Mouse (Mus musculus): ENCODE results near the gene Olfr877.

The Olfr877 gene

DNA sequence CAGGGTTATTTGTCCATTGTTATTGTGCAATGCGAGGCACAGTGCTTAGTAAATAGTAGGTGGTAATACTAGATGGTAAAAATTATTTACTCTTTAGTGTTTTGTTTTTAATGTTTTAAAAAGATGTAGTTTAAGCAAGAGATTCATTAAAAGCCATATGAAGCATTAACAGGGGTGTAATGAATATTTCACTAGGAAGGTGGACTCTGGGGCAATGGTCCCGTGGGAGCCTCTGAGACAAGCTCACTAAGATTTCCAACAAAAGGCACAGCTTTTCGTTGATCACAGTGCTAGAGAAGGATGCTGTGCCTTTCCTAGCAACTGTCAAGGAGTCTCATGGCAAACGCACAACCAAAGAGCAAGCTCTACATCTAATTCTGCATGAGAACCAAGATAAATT is at the start of gene Olfr877:
Gene Olfr877 (plus strand): TSS at position 301 of the 400 bp plus-strand sequence.
- no peak for DNase-seq

GRCm38 (mm10) chr9:37807235-37807634 is 46.8 kb upstream of the Olfr877 start:
- no peak for DNase-seq

DNA sequence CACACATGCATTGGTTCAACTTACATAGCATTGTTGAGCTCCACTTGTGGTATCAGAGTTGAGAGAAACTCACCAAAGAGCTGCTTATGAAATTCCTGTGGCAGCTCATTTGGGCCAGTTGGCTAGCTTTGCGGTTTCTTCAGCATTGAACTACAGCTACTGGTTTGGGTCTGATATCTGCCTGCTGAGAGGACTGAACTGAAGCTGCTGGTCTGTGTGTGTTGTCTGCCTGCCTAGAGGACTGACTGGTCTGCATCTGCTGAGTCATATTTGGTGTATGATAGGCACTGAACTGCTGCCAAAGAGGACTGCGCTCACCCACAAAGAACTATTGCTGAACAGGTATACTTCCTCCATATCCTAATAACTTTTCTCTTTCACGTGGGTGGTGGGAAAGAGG is 45.6 kb upstream of the Olfr877 start:
- DNase-seq, result no peak

DNA sequence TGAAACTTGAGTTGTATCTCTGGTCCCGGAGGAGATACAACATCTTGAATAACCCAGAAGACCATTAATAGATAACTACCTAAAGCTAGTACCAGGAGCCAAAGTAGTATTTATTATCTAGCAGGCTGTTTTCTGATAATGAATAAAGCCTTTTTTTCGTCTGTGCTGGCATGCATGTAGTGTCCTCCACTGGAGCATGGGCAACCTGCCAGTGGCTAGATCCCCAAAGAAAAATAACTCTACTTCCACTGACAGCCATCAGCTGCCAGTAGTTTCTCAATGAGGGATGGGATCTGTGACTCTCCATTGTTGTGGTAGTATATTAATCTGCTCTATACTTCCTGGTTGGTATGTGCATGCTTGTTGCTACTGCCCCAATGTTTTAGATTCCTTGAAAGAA is 45.1 kb upstream of the Olfr877 start:
- no peak for DNase-seq

- DNase-seq, result no peak
Measured at GRCm38 (mm10) chr9:37814696-37815095, 39.4 kb upstream of the Olfr877 start.

GRCm38 (mm10) chr9:37829881-37830280 is 24.2 kb upstream of the Olfr877 start:
- DNase-seq, result no peak

DNA sequence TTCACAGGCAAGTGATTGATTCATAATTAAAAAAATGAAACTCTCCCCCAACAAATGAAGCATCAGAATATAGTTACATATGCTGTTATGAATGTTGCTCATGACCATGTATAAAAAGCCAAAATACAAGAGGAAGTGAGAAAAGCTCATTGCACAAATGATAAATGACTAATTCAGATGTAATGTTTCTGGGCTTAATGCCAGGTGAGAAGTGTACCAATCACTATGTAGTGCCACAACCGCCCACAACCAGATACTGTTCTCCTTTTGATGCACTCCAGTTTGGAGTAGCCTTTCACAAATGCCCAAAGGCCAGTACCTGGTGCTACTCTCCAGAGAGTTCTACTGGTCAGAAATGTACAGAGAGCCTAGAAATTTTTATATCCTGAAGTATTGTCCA is 20.7 kb upstream of the Olfr877 start:
- no peak for DNase-seq

DNA sequence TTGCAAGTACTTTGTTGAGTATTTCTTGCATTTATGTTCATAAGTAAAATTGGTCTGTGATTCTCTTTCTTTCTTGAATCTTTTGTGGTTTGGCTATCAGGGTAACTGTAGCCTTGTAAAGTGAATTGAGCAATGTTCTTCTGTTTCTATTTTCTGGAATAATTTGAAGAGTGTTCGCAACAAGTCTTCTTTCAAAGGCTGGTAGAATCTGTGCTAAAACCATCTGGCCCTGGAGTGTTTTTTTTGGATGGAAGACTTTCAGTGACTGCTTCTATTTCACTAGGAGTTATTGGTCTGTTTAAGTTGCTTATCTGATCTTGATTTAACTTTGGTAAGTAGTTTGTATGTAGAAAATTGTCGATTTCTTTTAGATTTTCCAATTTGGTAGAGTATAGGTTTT is 4.8 kb upstream of the Olfr877 start:
- no peak for DNase-seq

GRCm38 (mm10) chr9:37863325-37863724 is 9.3 kb downstream of the Olfr877 start:
- no peak for DNase-seq

DNA sequence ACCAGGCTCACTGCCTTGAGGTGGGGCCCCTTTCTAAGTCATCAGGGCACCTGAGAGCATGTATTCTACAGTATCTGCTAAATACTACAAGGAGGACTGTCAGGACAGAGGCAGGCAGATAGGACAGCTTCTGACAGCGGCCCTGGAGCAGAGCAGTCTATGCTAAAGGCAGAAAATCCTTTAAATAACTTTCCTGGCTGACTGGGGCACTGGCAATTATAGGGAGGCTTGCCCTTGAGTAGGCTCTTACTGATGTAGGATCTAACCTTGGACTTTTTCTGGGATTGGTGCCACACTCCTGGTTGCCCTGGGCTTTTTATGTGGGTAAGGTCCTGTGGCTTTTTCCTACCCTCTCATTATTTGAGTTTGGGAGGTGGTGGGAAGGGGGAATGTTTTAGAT is 16.2 kb downstream of the Olfr877 start:
- DNase-seq, result no peak

GRCm38 (mm10) chr9:37871097-37871496 is 17.0 kb downstream of the Olfr877 start:
- no peak for DNase-seq

- DNase-seq, result no peak
Measured at GRCm38 (mm10) chr9:37871536-37871935, 17.5 kb downstream of the Olfr877 start.

DNA sequence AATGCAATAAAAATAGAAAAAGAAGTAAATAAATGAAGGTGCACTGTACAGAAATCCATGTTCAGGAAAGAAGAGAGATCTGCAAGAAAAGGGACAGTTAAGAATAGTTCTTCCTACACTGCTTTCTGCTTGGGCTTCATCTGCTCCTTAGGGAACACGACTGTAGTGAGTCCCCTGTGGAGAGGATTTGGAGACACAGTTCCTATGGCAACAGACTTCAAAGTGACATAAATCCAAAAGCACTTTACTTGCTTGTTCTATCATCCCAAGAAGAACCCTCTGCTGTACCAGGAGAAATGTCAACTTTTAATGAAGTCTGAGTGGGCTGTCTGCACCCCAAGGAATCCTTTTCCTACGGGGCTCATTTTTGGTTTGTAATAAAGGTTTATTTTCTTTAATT is 36.9 kb downstream of the Olfr877 start:
- no peak for DNase-seq

GRCm38 (mm10) chr9:37896661-37897060 is 42.6 kb downstream of the Olfr877 start, which contains the start of gene Olfr145:
TSS of gene Olfr145 (plus strand) at chr9:37896724.
- DNase-seq, result no peak

GRCm38 (mm10) chr9:37905555-37905954 is 51.5 kb downstream of the Olfr877 start:
- DNase-seq, result no peak
